Mouse (Mus musculus) limb, embryonic 14.5 days (tissue): Measurements from ENCODE around the gene Rnf150. TPM values are rescaled to one million over a fixed set of nuclear protein-coding genes. Genes with fewer than 3 reads are reported as not detected.

ENCODE experiments used
- ATAC-seq: fragments of 200-750 bp; cut with Nextera tagmentation; 2 replicates; pipeline ENCODE4 v1.8.0; 2017; ENCODE audit warnings: low read depth, moderate number of reproducible peaks, moderate TSS enrichment; ENCODE audit not compliant: low FRiP score
- DNase-seq: peaks from one replicate; pipeline ENCODE4 v3.0.0-alpha.2; 2015; ENCODE audit warnings: low spot score
- H3K27ac ChIP-seq: fragments of 300-500 bp; sonication (generic); replicated peaks from 2 replicates; pipeline ENCODE4 v1.5.1; 2014; ENCODE audit warnings: low read depth, mild to moderate bottlenecking, low read length, moderate library complexity, mixed read lengths
- H3K27me3 ChIP-seq: fragments of 300-500 bp; sonication (generic); 2 replicates; pipeline ENCODE4 v1.6.1; 2014; ENCODE audit warnings: low read length, mixed read lengths; ENCODE audit not compliant: control insufficient read depth, insufficient read depth
- H3K36me3 ChIP-seq: fragments of 300-500 bp; sonication (generic); 2 replicates; pipeline ENCODE4 v1.6.1; 2014; ENCODE audit warnings: mild to moderate bottlenecking, low read length, moderate library complexity, mixed read lengths; ENCODE audit not compliant: control insufficient read depth, insufficient read depth
- H3K4me1 ChIP-seq: fragments of 300-500 bp; sonication (generic); 2 replicates; pipeline ENCODE4 v1.6.1; 2014; ENCODE audit warnings: antibody characterized with exemption, low read length, mixed read lengths; ENCODE audit not compliant: control insufficient read depth, insufficient read depth
- H3K4me2 ChIP-seq: fragments of 300-500 bp; sonication (generic); replicated peaks from 2 replicates; pipeline ENCODE4 v1.6.1; 2014; ENCODE audit warnings: low read depth, mild to moderate bottlenecking, low read length, moderate library complexity; ENCODE audit not compliant: severe bottlenecking
- H3K4me3 ChIP-seq: fragments of 300-500 bp; sonication (generic); replicated peaks from 2 replicates; pipeline ENCODE4 v1.5.1; 2014; ENCODE audit warnings: low read length
- H3K9ac ChIP-seq: fragments of 300-500 bp; sonication (generic); 2 replicates; pipeline ENCODE4 v1.6.1; 2014; ENCODE audit warnings: mild to moderate bottlenecking, low read depth, low read length, moderate library complexity; ENCODE audit not compliant: severe bottlenecking
- H3K9me3 ChIP-seq: fragments of 300-500 bp; sonication (generic); 2 replicates; pipeline ENCODE4 v1.6.1; 2016; ENCODE audit warnings: low read length; ENCODE audit not compliant: control insufficient read depth
- POLR2A ChIP-seq: fragments of 200-500 bp; IDR thresholded peaks from 2 replicates; pipeline ENCODE4 v1.8.0; 2012; ENCODE audit warnings: inconsistent platforms, mild to moderate bottlenecking, moderate library complexity, borderline replicate concordance; ENCODE audit not compliant: insufficient read depth, insufficient read length; ENCODE audit errors: extremely low read depth
- WGBS: fragments of 180-500 bp; shearing (Covaris S2); extraction: QIAGEN DNeasy Blood & Tissue Kit; methylation state at CpG from one replicate; pipeline ENCODE4 v1.1.7; 2014; 5-methylcytosine and 5-hydroxymethylcytosine counted together
- polyA plus RNA-seq, 2 experiments: library from polyadenylated mRNA; depleted of rRNA in 1 of 2; stranded (reverse) in 1 of 2; unstranded in 1 of 2; fragments of >200 nt; fragmentation: Nextera tagmentation in 1 of 2; extraction: Ambion mirVana in 1 of 2; gene quantifications; 2 replicates each; pipeline versions ENCODE4 v1.2.1 to v1.2.3; 2012 to 2014

Gene Rnf150
- polyA plus RNA-seq, 2 experiments, result 1.5 to 5.5 TPM

- WGBS, result 72% methylated on average over 3 of the region's 3 CpGs
- ATAC-seq, result no peak
Observed at GRCm38 (mm10) chr8:83061873-83062272, 198.7 kb downstream of the Rnf150 start.

DNA sequence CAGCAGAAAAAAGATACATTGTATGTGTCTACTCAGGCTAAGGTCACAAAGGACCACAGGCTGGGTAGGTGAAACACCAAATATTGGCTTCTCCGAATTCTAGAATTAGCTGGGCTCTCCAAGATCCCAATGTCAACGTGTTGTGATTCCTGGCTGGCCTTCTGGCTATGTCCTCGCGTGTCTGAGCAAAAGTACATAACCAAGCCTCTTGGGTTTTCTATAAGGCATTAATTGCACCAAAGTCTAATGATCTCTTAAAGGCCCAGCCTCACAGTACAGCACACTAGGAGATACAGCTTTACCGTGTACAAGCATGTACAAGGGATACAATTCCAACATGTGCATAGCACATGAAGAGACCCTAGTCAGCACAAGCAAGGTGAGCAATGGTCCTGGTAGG lies 199.1 kb downstream of the Rnf150 start:
- Histone ChIP-seq H3K27ac (no peak overlapping the region), H3K4me1 (peaks cover 11% of the 10 kb centered on the region), H3K9me3 (no peaks in the 10 kb centered on the region), H3K4me3 (no peak overlapping the region), H3K4me2 (no peak overlapping the region), H3K27me3 (no peaks in the 10 kb centered on the region), H3K36me3 (no peaks in the 10 kb centered on the region), H3K9ac (no peak overlapping the region)
- TF ChIP-seq POLR2A, result no peak
- ATAC-seq, result no peak
- WGBS, result 85% methylated on average over 5 of the region's 5 CpGs
- DNase-seq, result no peak

More at GRCm38 (mm10) chr8:83061873-83062272, 198.7 kb downstream of the Rnf150 start:
- no peaks in the 10 kb centered on the region for H3K27me3 ChIP-seq
- no peaks in the 10 kb centered on the region for H3K9me3 ChIP-seq
- H3K4me3 ChIP-seq, result no peak overlapping the region
- H3K9ac ChIP-seq, result no peak overlapping the region
- DNase-seq, result no peak
- no peak overlapping the region for H3K27ac ChIP-seq
- no peak for TF ChIP-seq POLR2A
- H3K4me1 ChIP-seq, result peaks cover 11% of the 10 kb centered on the region
- no peaks in the 10 kb centered on the region for H3K36me3 ChIP-seq
- no peak overlapping the region for H3K4me2 ChIP-seq

DNA sequence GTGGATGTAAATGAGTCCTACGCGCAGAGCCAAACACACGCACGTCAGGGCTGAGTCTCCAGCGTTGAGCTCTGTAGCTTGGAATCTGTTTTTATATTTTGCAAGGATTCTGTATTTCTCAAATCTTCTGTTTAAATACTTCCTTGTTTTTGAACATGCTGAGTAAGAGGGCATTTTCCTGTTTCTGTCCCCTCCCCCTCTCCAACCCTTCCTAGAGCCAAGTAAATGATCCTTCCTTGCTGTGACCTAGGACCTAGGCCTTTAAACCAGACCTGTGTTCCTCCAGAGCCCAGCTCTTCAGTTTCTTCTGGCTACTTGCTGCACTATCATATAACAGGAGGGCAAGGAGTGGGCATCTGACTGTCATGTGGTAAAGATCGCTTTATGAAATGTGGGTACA lies 200.9 kb downstream of the Rnf150 start:
- no peak for ATAC-seq
- Histone ChIP-seq H3K9ac (no peak overlapping the region), H3K4me2 (no peak overlapping the region), H3K4me1 (peaks cover 2% of the 10 kb centered on the region), H3K36me3 (no peaks in the 10 kb centered on the region), H3K4me3 (no peak overlapping the region), H3K9me3 (no peaks in the 10 kb centered on the region), H3K27ac (no peak overlapping the region), H3K27me3 (no peaks in the 10 kb centered on the region)
- 80% methylated on average over 6 of the region's 6 CpGs for WGBS
- TF ChIP-seq POLR2A, result no peak
- no peak for DNase-seq

GRCm38 (mm10) chr8:83066076-83066475 lies 202.9 kb downstream of the Rnf150 start:
- H3K9ac ChIP-seq, result no peak overlapping the region
- H3K27ac ChIP-seq, result no peak overlapping the region
- no peaks in the 10 kb centered on the region for H3K9me3 ChIP-seq
- no peak overlapping the region for H3K4me3 ChIP-seq
- DNase-seq (no peak), ATAC-seq (no peak)
- no peaks in the 10 kb centered on the region for H3K27me3 ChIP-seq
- WGBS, result 73% methylated on average over 6 of the region's 6 CpGs
- no peak for TF ChIP-seq POLR2A
- no peaks in the 10 kb centered on the region for H3K4me1 ChIP-seq
- H3K36me3 ChIP-seq, result no peaks in the 10 kb centered on the region
- H3K4me2 ChIP-seq, result no peak overlapping the region

DNA sequence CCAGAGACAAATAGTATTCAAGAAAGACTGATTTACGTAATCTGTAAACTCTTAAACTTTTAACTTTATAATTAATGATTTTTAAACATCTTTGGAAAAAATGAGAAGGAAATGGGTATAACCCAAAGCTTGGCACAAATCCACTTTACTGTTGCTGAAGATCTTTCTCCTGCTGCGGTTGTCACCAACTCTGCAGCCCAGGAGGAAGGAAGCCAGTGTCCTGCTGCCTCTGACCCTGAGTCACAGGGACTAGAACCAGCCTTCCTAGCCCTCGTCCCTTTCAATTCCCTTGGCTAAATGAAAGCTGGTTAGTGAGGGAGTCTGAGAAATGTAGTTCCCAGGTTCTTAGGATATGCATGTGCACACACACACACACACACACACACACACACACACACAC lies 203.7 kb downstream of the Rnf150 start:
- Histone ChIP-seq H3K27me3 (no peaks in the 10 kb centered on the region), H3K4me3 (no peak overlapping the region), H3K9ac (no peak overlapping the region), H3K36me3 (no peaks in the 10 kb centered on the region), H3K27ac (no peak overlapping the region), H3K4me1 (no peaks in the 10 kb centered on the region), H3K4me2 (no peak overlapping the region), H3K9me3 (no peaks in the 10 kb centered on the region)
- DNase-seq (no peak), ATAC-seq (no peak)
- no peak for TF ChIP-seq POLR2A
- 79% methylated on average over 3 of the region's 3 CpGs for WGBS

DNA sequence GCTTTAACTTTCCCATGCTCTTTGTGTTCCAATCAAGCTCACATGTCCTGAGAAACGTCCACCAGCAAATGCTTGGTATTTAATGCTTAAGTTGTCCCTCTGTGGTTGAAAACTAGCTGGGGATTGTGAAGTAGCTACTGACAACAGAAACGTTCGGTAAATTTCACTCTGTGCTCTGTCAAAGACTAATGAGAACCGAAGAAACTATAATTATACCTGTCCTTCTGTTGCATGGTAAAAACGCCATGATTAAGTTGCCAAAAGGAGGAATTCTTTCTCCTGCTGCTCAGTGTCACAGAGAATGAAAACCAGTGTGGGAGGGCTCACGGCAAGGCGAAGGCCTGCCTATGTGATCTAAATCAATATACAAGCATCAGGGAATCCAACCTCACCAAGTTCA lies 204.8 kb downstream of the Rnf150 start:
- no peaks in the 10 kb centered on the region for H3K27me3 ChIP-seq
- no peak overlapping the region for H3K9ac ChIP-seq
- TF ChIP-seq POLR2A, result no peak
- H3K4me2 ChIP-seq, result no peak overlapping the region
- ATAC-seq (no peak), DNase-seq (no peak)
- no peaks in the 10 kb centered on the region for H3K36me3 ChIP-seq
- H3K4me3 ChIP-seq, result no peak overlapping the region
- no peaks in the 10 kb centered on the region for H3K9me3 ChIP-seq
- WGBS, result 76% methylated on average over 7 of the region's 7 CpGs
- no peaks in the 10 kb centered on the region for H3K4me1 ChIP-seq
- H3K27ac ChIP-seq, result no peak overlapping the region
